Mouse (Mus musculus): ENCODE measurements around the gene Chgb. TPM values are rescaled to one million over a fixed set of nuclear protein-coding genes. Genes with fewer than 3 reads are reported as not detected.

The Chgb gene
- not detected in 2 replicates for total RNA-seq (2017)

GRCm38 (mm10) chr2:132780978-132781377 lies at the start of gene Chgb:
Gene Chgb, plus strand, starts transcription at chr2:132781278.
- ATAC-seq (replicated peaks in 1 of 2; ENCODE audit: insufficient read depth in 1 of 2, low FRiP score in 2 of 2, low TSS enrichment in 1 of 2, low read depth in 1 of 2, poor library complexity in 2 of 2, severe bottlenecking in 2 of 2): no peak

- no peak for ATAC-seq (replicated peaks in 1 of 2; ENCODE audit: insufficient read depth in 1 of 2, low FRiP score in 2 of 2, low TSS enrichment in 1 of 2, low read depth in 1 of 2, poor library complexity in 2 of 2, severe bottlenecking in 2 of 2)
These were observed 48.1 kb upstream of the Chgb start for GRCm38 (mm10) chr2:132732940-132733339.

- ATAC-seq (replicated peaks in 1 of 2; ENCODE audit: insufficient read depth in 1 of 2, low FRiP score in 2 of 2, low TSS enrichment in 1 of 2, low read depth in 1 of 2, poor library complexity in 2 of 2, severe bottlenecking in 2 of 2): no peak
These were observed 47.2 kb upstream of the Chgb start for GRCm38 (mm10) chr2:132733603-132734573.

GRCm38 (mm10) chr2:132738816-132739432 lies 42.2 kb upstream of the Chgb start:
- no peak for ATAC-seq (replicated peaks in 1 of 2; ENCODE audit: insufficient read depth in 1 of 2, low FRiP score in 2 of 2, low TSS enrichment in 1 of 2, low read depth in 1 of 2, poor library complexity in 2 of 2, severe bottlenecking in 2 of 2)

- ATAC-seq (replicated peaks in 1 of 2; ENCODE audit: insufficient read depth in 1 of 2, low FRiP score in 2 of 2, low TSS enrichment in 1 of 2, low read depth in 1 of 2, poor library complexity in 2 of 2, severe bottlenecking in 2 of 2): no peak
These were observed 39.2 kb upstream of the Chgb start for GRCm38 (mm10) chr2:132741862-132742347.

GRCm38 (mm10) chr2:132744866-132745265 lies 36.2 kb upstream of the Chgb start:
- no peak for ATAC-seq (replicated peaks in 1 of 2; ENCODE audit: insufficient read depth in 1 of 2, low FRiP score in 2 of 2, low TSS enrichment in 1 of 2, low read depth in 1 of 2, poor library complexity in 2 of 2, severe bottlenecking in 2 of 2)

GRCm38 (mm10) chr2:132746108-132746507 lies 35.0 kb upstream of the Chgb start:
- no peak for ATAC-seq (replicated peaks in 1 of 2; ENCODE audit: insufficient read depth in 1 of 2, low FRiP score in 2 of 2, low TSS enrichment in 1 of 2, low read depth in 1 of 2, poor library complexity in 2 of 2, severe bottlenecking in 2 of 2)

- ATAC-seq (replicated peaks in 1 of 2; ENCODE audit: insufficient read depth in 1 of 2, low FRiP score in 2 of 2, low TSS enrichment in 1 of 2, low read depth in 1 of 2, poor library complexity in 2 of 2, severe bottlenecking in 2 of 2): no peak
These were observed 30.4 kb upstream of the Chgb start for GRCm38 (mm10) chr2:132750726-132751125.

GRCm38 (mm10) chr2:132751141-132752066 lies 29.7 kb upstream of the Chgb start:
- no peak for ATAC-seq (replicated peaks in 1 of 2; ENCODE audit: insufficient read depth in 1 of 2, low FRiP score in 2 of 2, low TSS enrichment in 1 of 2, low read depth in 1 of 2, poor library complexity in 2 of 2, severe bottlenecking in 2 of 2)

- no peak for ATAC-seq (replicated peaks in 1 of 2; ENCODE audit: insufficient read depth in 1 of 2, low FRiP score in 2 of 2, low TSS enrichment in 1 of 2, low read depth in 1 of 2, poor library complexity in 2 of 2, severe bottlenecking in 2 of 2)
These were observed 28.7 kb upstream of the Chgb start for GRCm38 (mm10) chr2:132752398-132752797.

- ATAC-seq (replicated peaks in 1 of 2; ENCODE audit: insufficient read depth in 1 of 2, low FRiP score in 2 of 2, low TSS enrichment in 1 of 2, low read depth in 1 of 2, poor library complexity in 2 of 2, severe bottlenecking in 2 of 2): no peak
These were observed 27.9 kb upstream of the Chgb start for GRCm38 (mm10) chr2:132753137-132753536.

- no peak for ATAC-seq (replicated peaks in 1 of 2; ENCODE audit: insufficient read depth in 1 of 2, low FRiP score in 2 of 2, low TSS enrichment in 1 of 2, low read depth in 1 of 2, poor library complexity in 2 of 2, severe bottlenecking in 2 of 2)
These were observed 23.2 kb upstream of the Chgb start for GRCm38 (mm10) chr2:132757911-132758310.

GRCm38 (mm10) chr2:132770822-132771221 lies 10.3 kb upstream of the Chgb start:
- no peak for ATAC-seq (replicated peaks in 1 of 2; ENCODE audit: insufficient read depth in 1 of 2, low FRiP score in 2 of 2, low TSS enrichment in 1 of 2, low read depth in 1 of 2, poor library complexity in 2 of 2, severe bottlenecking in 2 of 2)

GRCm38 (mm10) chr2:132781439-132782068 lies 476 bp downstream of the Chgb start:
- ATAC-seq (replicated peaks in 1 of 2; ENCODE audit: insufficient read depth in 1 of 2, low FRiP score in 2 of 2, low TSS enrichment in 1 of 2, low read depth in 1 of 2, poor library complexity in 2 of 2, severe bottlenecking in 2 of 2): peak; percentile 97 to 98

- ATAC-seq (replicated peaks in 1 of 2; ENCODE audit: insufficient read depth in 1 of 2, low FRiP score in 2 of 2, low TSS enrichment in 1 of 2, low read depth in 1 of 2, poor library complexity in 2 of 2, severe bottlenecking in 2 of 2): no peak
These were observed 3.0 kb downstream of the Chgb start for GRCm38 (mm10) chr2:132784039-132784438.

- no peak for ATAC-seq (replicated peaks in 1 of 2; ENCODE audit: insufficient read depth in 1 of 2, low FRiP score in 2 of 2, low TSS enrichment in 1 of 2, low read depth in 1 of 2, poor library complexity in 2 of 2, severe bottlenecking in 2 of 2)
These were observed 12.5 kb downstream of the Chgb start for GRCm38 (mm10) chr2:132793441-132794203.

Data from hematopoietic stem cell, adult 5-6 weeks (primary cell).